Mouse (Mus musculus) heart, embryonic 13.5 days (tissue): Measurements from ENCODE around the gene Gon4l. TPM values are rescaled to one million over a fixed set of nuclear protein-coding genes. Genes with fewer than 3 reads are reported as not detected.
"Not testable (repeated sequence)": the region's sequence is repeated elsewhere in the genome, so short reads cannot be mapped to it uniquely, and the experiment has no call there.

Experiments used
- ATAC-seq: fragments of 200-750 bp; cut with Nextera tagmentation; 2 replicates; pipeline ENCODE4 v1.8.0; 2017; ENCODE audit warnings: moderate TSS enrichment; ENCODE audit not compliant: insufficient number of reproducible peaks, low FRiP score, low TSS enrichment; ENCODE audit errors: extremely low read depth
- H3K27ac ChIP-seq: fragments of 300-500 bp; sonication (generic); replicated peaks from 2 replicates; pipeline ENCODE4 v1.5.1; 2015; ENCODE audit warnings: moderate library complexity, mild to moderate bottlenecking, inconsistent platforms
- H3K27me3 ChIP-seq: fragments of 300-500 bp; sonication (generic); replicated peaks from 2 replicates; pipeline ENCODE4 v1.6.1; 2015; ENCODE audit warnings: mild to moderate bottlenecking, inconsistent platforms
- H3K36me3 ChIP-seq: fragments of 300-500 bp; sonication (generic); 2 replicates; pipeline ENCODE4 v1.6.1; 2015; ENCODE audit warnings: mild to moderate bottlenecking, inconsistent platforms
- H3K4me1 ChIP-seq: fragments of 300-500 bp; sonication (generic); 2 replicates; pipeline ENCODE4 v1.6.1; 2015; ENCODE audit warnings: inconsistent platforms
- H3K4me2 ChIP-seq: fragments of 300-500 bp; sonication (generic); 2 replicates; pipeline ENCODE4 v1.6.1; 2015; ENCODE audit warnings: inconsistent platforms, mild to moderate bottlenecking, moderate library complexity
- H3K4me3 ChIP-seq: fragments of 300-500 bp; sonication (generic); 2 replicates; pipeline ENCODE4 v1.5.1; 2015; ENCODE audit warnings: moderate library complexity, mild to moderate bottlenecking, inconsistent platforms
- H3K9ac ChIP-seq: fragments of 300-500 bp; sonication (generic); 2 replicates; pipeline ENCODE4 v1.6.1; 2015; ENCODE audit warnings: inconsistent platforms, mild to moderate bottlenecking, moderate library complexity
- H3K9me3 ChIP-seq: fragments of 300-500 bp; sonication (generic); 2 replicates; pipeline ENCODE4 v1.6.1; 2016; ENCODE audit warnings: inconsistent platforms
- WGBS: fragments of 180-500 bp; shearing (Covaris S2); methylation state at CpG from one replicate; pipeline ENCODE4 v1.1.7; 2015; ENCODE audit warnings: mixed read lengths; 5-methylcytosine and 5-hydroxymethylcytosine counted together
- polyA plus RNA-seq: library from polyadenylated mRNA; unstranded; fragments of >200 nt; fragmentation: Nextera tagmentation; extraction: Ambion mirVana; gene quantifications from 2 replicates; pipeline ENCODE4 v1.2.1, GENCODE M21; 2015

The Gon4l gene
- polyA plus RNA-seq, 1 experiment from 2014 or later: 7.4 TPM

GRCm38 (mm10) chr3:88855837-88856236, 20.8 kb downstream of the Gon4l start:
- H3K9me3 ChIP-seq: no peaks in the 10 kb centered on the region
- peaks cover 81% of the 10 kb centered on the region for H3K36me3 ChIP-seq
- ATAC-seq: no peak; the same call in 1 of the 2 replicates
- no peak overlapping the region for H3K4me2 ChIP-seq
- 50% methylated on average over 6 of the region's 6 CpGs for WGBS
- H3K4me1 ChIP-seq: peaks cover 8% of the 10 kb centered on the region
- no peak overlapping the region for H3K4me3 ChIP-seq
- no peak overlapping the region for H3K9ac ChIP-seq
- no peaks in the 10 kb centered on the region for H3K27me3 ChIP-seq
- H3K27ac ChIP-seq: 0 out of 2 replicates have a peak overlapping the region, but pooled peaks have one; percentile 0

- H3K36me3 ChIP-seq: peaks cover 94% of the 10 kb centered on the region
- no peak for ATAC-seq
- H3K4me1 ChIP-seq: peaks cover 6% of the 10 kb centered on the region
- WGBS: 89% methylated on average over 3 of the region's 3 CpGs
- H3K4me3 ChIP-seq: no peak overlapping the region
- no peak overlapping the region for H3K9ac ChIP-seq
- H3K9me3 ChIP-seq: no peaks in the 10 kb centered on the region
- H3K27me3 ChIP-seq: no peaks in the 10 kb centered on the region
- no peak overlapping the region for H3K27ac ChIP-seq
- H3K4me2 ChIP-seq: no peak overlapping the region
These were observed 27.1 kb downstream of the Gon4l start for GRCm38 (mm10) chr3:88862129-88862528.

- not testable (repeated sequence) for ATAC-seq, H3K9ac ChIP-seq, H3K4me1 ChIP-seq, H3K4me2 ChIP-seq, H3K4me3 ChIP-seq, H3K27me3 ChIP-seq, H3K9me3 ChIP-seq, H3K27ac ChIP-seq
- WGBS: no CpG with 5 or more reads among the region's 3 CpGs
- H3K36me3 ChIP-seq: peaks cover 48% of the 10 kb centered on the region
These were observed 31.7 kb downstream of the Gon4l start for GRCm38 (mm10) chr3:88866735-88867134.

- not testable (repeated sequence) for H3K4me2 ChIP-seq, H3K27me3 ChIP-seq, ATAC-seq, H3K4me3 ChIP-seq, H3K9me3 ChIP-seq, H3K9ac ChIP-seq, H3K27ac ChIP-seq, H3K4me1 ChIP-seq
- peaks cover 44% of the 10 kb centered on the region for H3K36me3 ChIP-seq
- no CpG with 5 or more reads among the region's 8 CpGs for WGBS
These were observed 32.1 kb downstream of the Gon4l start for GRCm38 (mm10) chr3:88867177-88867576.

GRCm38 (mm10) chr3:88868449-88868848, 33.4 kb downstream of the Gon4l start:
- H3K27ac ChIP-seq, H3K4me1 ChIP-seq, H3K4me3 ChIP-seq, H3K9ac ChIP-seq, H3K9me3 ChIP-seq, H3K4me2 ChIP-seq, H3K27me3 ChIP-seq, ATAC-seq: not testable (repeated sequence)
- WGBS: 95% methylated on average over 2 of the region's 4 CpGs
- H3K36me3 ChIP-seq: peaks cover 32% of the 10 kb centered on the region

- 93% methylated on average over 4 of the region's 4 CpGs for WGBS
- H3K27ac ChIP-seq, ATAC-seq, H3K9me3 ChIP-seq, H3K27me3 ChIP-seq, H3K4me3 ChIP-seq, H3K9ac ChIP-seq, H3K4me2 ChIP-seq, H3K4me1 ChIP-seq: not testable (repeated sequence)
- H3K36me3 ChIP-seq: peaks cover 22% of the 10 kb centered on the region
These were observed 47.5 kb downstream of the Gon4l start for GRCm38 (mm10) chr3:88882536-88882935.

- H3K4me3 ChIP-seq, ATAC-seq, H3K9me3 ChIP-seq, H3K9ac ChIP-seq, H3K4me1 ChIP-seq, H3K27me3 ChIP-seq, H3K4me2 ChIP-seq, H3K27ac ChIP-seq: not testable (repeated sequence)
- peaks cover 43% of the 10 kb centered on the region for H3K36me3 ChIP-seq
- 94% methylated on average over 7 of the region's 7 CpGs for WGBS
These were observed 58.0 kb downstream of the Gon4l start for GRCm38 (mm10) chr3:88893011-88893410.

GRCm38 (mm10) chr3:88904803-88905202, 69.8 kb downstream of the Gon4l start:
- no peak overlapping the region for H3K9ac ChIP-seq
- H3K36me3 ChIP-seq: peaks cover 95% of the 10 kb centered on the region
- no peak for ATAC-seq
- no peak overlapping the region for H3K4me2 ChIP-seq
- no peaks in the 10 kb centered on the region for H3K27me3 ChIP-seq
- H3K4me3 ChIP-seq: no peak overlapping the region
- no peaks in the 10 kb centered on the region for H3K4me1 ChIP-seq
- no peak overlapping the region for H3K27ac ChIP-seq
- WGBS: 89% methylated on average over 3 of the region's 3 CpGs
- H3K9me3 ChIP-seq: no peaks in the 10 kb centered on the region

GRCm38 (mm10) chr3:88905209-88905608, 70.2 kb downstream of the Gon4l start:
- 83% methylated on average over 6 of the region's 6 CpGs for WGBS
- no peaks in the 10 kb centered on the region for H3K4me1 ChIP-seq

GRCm38 (mm10) chr3:88905741-88906140, 70.7 kb downstream of the Gon4l start:
- 86% methylated on average over 2 of the region's 2 CpGs for WGBS
- Histone ChIP-seq H3K4me2 (no peak overlapping the region), H3K4me3 (no peak overlapping the region), H3K9ac (no peak overlapping the region), H3K27me3 (no peaks in the 10 kb centered on the region), H3K4me1 (no peaks in the 10 kb centered on the region), H3K36me3 (peaks cover 98% of the 10 kb centered on the region), H3K27ac (no peak overlapping the region), H3K9me3 (no peaks in the 10 kb centered on the region)
- ATAC-seq: no peak

More at GRCm38 (mm10) chr3:88905209-88905608, 70.2 kb downstream of the Gon4l start:
- Histone ChIP-seq H3K9me3 (no peaks in the 10 kb centered on the region), H3K9ac (no peak overlapping the region), H3K27ac (no peak overlapping the region), H3K27me3 (no peaks in the 10 kb centered on the region), H3K4me3 (no peak overlapping the region), H3K4me2 (no peak overlapping the region), H3K36me3 (peaks cover 97% of the 10 kb centered on the region)
- ATAC-seq: no peak

GRCm38 (mm10) chr3:88906393-88907159, 71.5 kb downstream of the Gon4l start:
- Histone ChIP-seq H3K4me2 (no peak overlapping the region), H3K27ac (no peak overlapping the region), H3K36me3 (peaks cover 100% of the 10 kb centered on the region), H3K27me3 (no peaks in the 10 kb centered on the region), H3K4me1 (no peaks in the 10 kb centered on the region), H3K9ac (no peak overlapping the region), H3K9me3 (no peaks in the 10 kb centered on the region), H3K4me3 (no peak overlapping the region)
- no peak for ATAC-seq
- 85% methylated on average over 6 of the region's 6 CpGs for WGBS

GRCm38 (mm10) chr3:88912585-88912984, 77.6 kb downstream of the Gon4l start:
- WGBS: 84% methylated on average over 7 of the region's 7 CpGs
- ATAC-seq: no peak
- Histone ChIP-seq H3K27ac (no peak overlapping the region), H3K4me2 (peak overlapping the region; percentile 82), H3K36me3 (peaks cover 54% of the 10 kb centered on the region), H3K9ac (no peak overlapping the region), H3K4me1 (peaks cover 15% of the 10 kb centered on the region), H3K9me3 (no peaks in the 10 kb centered on the region), H3K4me3 (peak overlapping the region; percentile 83), H3K27me3 (no peaks in the 10 kb centered on the region)
